Mouse (Mus musculus): Measurements from ENCODE around the gene Ifnl2. TPM values are rescaled to one million over a fixed set of nuclear protein-coding genes. Genes with fewer than 3 reads are reported as not detected.

Ifnl2 gene
- polyA plus RNA-seq, 1 experiment, result not detected

DNA sequence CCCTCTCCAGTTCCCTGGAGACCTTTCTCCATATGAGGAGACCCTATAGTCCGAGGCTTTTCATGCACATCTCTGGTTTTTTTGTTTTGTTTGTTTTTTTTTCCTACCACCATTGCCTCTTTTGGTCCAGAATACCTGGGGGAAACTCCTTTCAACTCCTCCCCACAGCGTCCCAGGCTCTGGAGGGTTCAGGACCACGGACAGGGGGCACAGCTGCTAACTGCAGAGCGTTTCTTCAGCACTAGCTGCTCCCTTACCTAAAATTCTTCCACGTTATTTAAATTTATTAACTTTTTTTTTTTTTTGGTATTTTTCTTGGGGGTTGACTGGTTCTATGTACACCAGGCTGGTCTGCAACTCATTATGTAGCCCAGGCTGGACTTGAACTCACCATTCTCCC lies 4.7 kb downstream of the Ifnl2 start:
- Histone ChIP-seq H3K4me3 (replicated peaks) (no peak overlapping the region), H3K4me1 (ENCODE audit: control insufficient read depth) (no peaks in the 10 kb centered on the region), H3K27me3 (ENCODE audit: control insufficient read depth) (no peaks in the 10 kb centered on the region), H3K9me3 (ENCODE audit: control insufficient read depth, low read length) (no peaks in the 10 kb centered on the region), H3K36me3 (ENCODE audit: control insufficient read depth) (no peaks in the 10 kb centered on the region)
- TF ChIP-seq GATA1 (IDR thresholded peaks at IDR 0.05; ENCODE audit: low read length) (no peak), TAL1 (IDR thresholded peaks at IDR 0.05; ENCODE audit: low read length) (no peak)

DNA sequence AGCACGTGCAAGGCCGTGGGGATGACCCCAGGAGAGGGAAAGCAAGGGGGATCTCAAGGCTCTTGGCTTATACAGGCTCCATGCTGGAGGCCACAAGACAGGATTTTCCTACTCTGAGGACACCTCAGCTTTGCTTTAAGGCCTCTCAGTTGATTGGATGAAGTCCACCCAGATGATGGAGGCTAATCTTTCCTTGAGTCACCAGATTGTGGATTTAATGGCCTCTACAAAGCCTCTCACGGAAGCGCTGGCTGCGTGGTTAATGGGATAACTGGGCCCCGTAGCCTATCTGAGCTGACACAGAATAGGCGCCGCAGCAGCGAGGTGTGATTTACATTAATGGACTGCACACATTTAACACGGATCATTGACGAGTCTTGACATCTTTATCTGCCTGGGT lies 14.8 kb downstream of the Ifnl2 start:
- Histone ChIP-seq H3K9me3 (ENCODE audit: control insufficient read depth, low read length) (no peaks in the 10 kb centered on the region), H3K27me3 (ENCODE audit: control insufficient read depth) (no peaks in the 10 kb centered on the region), H3K36me3 (ENCODE audit: control insufficient read depth) (no peaks in the 10 kb centered on the region), H3K4me3 (replicated peaks) (no peak overlapping the region), H3K4me1 (ENCODE audit: control insufficient read depth) (peaks cover 5% of the 10 kb centered on the region)
- no peak for TF ChIP-seq TAL1 (IDR thresholded peaks at IDR 0.05; ENCODE audit: low read length)
- no peak for TF ChIP-seq GATA1 (IDR thresholded peaks at IDR 0.05; ENCODE audit: low read length)

- TF ChIP-seq TAL1 (IDR thresholded peaks at IDR 0.05; ENCODE audit: low read length), result no peak
- no peak for TF ChIP-seq GATA1 (IDR thresholded peaks at IDR 0.05; ENCODE audit: low read length)
- Histone ChIP-seq H3K4me1 (ENCODE audit: control insufficient read depth) (peaks cover 6% of the 10 kb centered on the region), H3K27me3 (ENCODE audit: control insufficient read depth) (peaks cover 10% of the 10 kb centered on the region), H3K36me3 (ENCODE audit: control insufficient read depth) (no peaks in the 10 kb centered on the region), H3K4me3 (replicated peaks) (no peak overlapping the region), H3K9me3 (ENCODE audit: control insufficient read depth, low read length) (no peaks in the 10 kb centered on the region)
Measured at GRCm38 (mm10) chr7:28492310-28492709, 17.9 kb downstream of the Ifnl2 start.

DNA sequence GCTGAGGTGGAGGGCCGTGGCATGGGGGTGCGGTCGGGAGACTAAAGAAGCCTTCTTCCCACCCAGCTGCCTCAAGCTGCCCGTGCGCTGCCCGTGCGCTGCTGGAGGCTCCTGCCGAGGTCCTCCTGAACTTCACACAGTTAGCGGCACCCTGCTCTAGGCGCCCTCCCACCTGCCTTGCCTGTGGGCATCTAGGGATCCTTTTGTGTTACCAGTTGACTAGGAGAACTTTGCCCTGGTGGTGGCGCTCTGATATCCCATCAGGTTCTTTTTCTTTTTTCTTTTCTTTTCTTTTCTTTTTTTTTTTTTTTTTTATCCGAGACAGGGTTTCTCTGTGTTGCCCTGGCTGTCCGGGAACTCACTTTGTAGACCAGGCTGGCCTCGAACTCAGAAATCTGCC lies 19.4 kb downstream of the Ifnl2 start:
- peaks cover 11% of the 10 kb centered on the region for H3K27me3 ChIP-seq (ENCODE audit: control insufficient read depth)
- H3K9me3 ChIP-seq (ENCODE audit: control insufficient read depth, low read length), result no peaks in the 10 kb centered on the region
- no peaks in the 10 kb centered on the region for H3K36me3 ChIP-seq (ENCODE audit: control insufficient read depth)
- H3K4me3 ChIP-seq (replicated peaks), result no peak overlapping the region
- H3K4me1 ChIP-seq (ENCODE audit: control insufficient read depth), result peaks cover 6% of the 10 kb centered on the region
- TF ChIP-seq TAL1 (IDR thresholded peaks at IDR 0.05; ENCODE audit: low read length) (no peak), GATA1 (IDR thresholded peaks at IDR 0.05; ENCODE audit: low read length) (no peak)

DNA sequence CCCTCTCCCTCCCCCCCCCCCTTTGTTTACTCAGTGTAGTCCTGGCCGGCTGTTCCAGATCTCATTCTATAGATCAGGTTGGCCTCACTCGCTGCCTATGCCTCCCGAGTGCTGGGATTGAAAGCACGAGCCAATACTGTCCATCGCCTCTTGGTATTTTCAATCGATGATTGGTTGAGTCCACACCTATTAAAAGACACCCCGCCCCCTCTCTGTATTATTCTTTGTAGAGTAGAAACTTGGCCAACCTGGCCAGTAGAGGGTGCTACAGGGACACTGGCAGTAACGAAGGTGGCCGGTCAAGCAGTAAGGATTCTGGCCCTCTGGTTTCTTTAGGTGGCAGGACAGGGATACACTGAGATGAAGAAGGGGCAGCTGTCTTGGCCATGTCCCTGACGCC lies 19.8 kb downstream of the Ifnl2 start:
- H3K4me3 ChIP-seq (replicated peaks), result no peak overlapping the region
- H3K9me3 ChIP-seq (ENCODE audit: control insufficient read depth, low read length), result no peaks in the 10 kb centered on the region
- H3K4me1 ChIP-seq (ENCODE audit: control insufficient read depth), result peaks cover 6% of the 10 kb centered on the region
- H3K27me3 ChIP-seq (ENCODE audit: control insufficient read depth), result peaks cover 11% of the 10 kb centered on the region
- no peaks in the 10 kb centered on the region for H3K36me3 ChIP-seq (ENCODE audit: control insufficient read depth)
- TF ChIP-seq GATA1 (IDR thresholded peaks at IDR 0.05; ENCODE audit: low read length) (no peak), TAL1 (IDR thresholded peaks at IDR 0.05; ENCODE audit: low read length) (no peak)

GRCm38 (mm10) chr7:28488030-28488491 lies 22.2 kb downstream of the Ifnl2 start:
- H3K36me3 ChIP-seq (ENCODE audit: control insufficient read depth), result no peaks in the 10 kb centered on the region
- H3K4me1 ChIP-seq (ENCODE audit: control insufficient read depth), result peaks cover 6% of the 10 kb centered on the region
- H3K4me3 ChIP-seq (replicated peaks), result no peak overlapping the region
- TF ChIP-seq TAL1 (IDR thresholded peaks at IDR 0.05; ENCODE audit: low read length) (no peak), GATA1 (IDR thresholded peaks at IDR 0.05; ENCODE audit: low read length) (no peak)
- H3K27me3 ChIP-seq (ENCODE audit: control insufficient read depth), result peaks cover 11% of the 10 kb centered on the region
- no peaks in the 10 kb centered on the region for H3K9me3 ChIP-seq (ENCODE audit: control insufficient read depth, low read length)

DNA sequence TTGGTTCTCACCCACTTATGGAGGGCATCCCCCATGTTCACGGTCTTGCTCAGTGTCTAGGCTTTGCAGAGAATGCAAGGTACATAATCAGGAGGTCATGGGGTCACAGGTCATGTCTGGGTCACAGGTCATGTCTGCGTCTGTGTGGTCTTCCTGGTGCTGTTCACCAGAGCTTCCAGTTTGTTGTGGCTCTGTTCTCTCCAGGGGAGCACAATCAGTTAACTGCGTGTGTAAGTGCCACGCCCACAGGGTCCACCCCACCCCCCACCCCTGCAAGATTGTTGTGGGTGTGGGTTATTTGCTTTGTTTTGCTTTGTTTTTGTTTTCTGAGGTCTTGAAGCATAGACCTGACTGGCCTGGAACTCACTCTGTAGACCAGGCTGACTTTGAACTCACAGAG lies 26.1 kb downstream of the Ifnl2 start:
- Histone ChIP-seq H3K4me3 (replicated peaks) (no peak overlapping the region), H3K9me3 (ENCODE audit: control insufficient read depth, low read length) (no peaks in the 10 kb centered on the region)
- TF ChIP-seq TAL1 (IDR thresholded peaks at IDR 0.05; ENCODE audit: low read length), result no peak
- TF ChIP-seq GATA1 (IDR thresholded peaks at IDR 0.05; ENCODE audit: low read length), result no peak

GRCm38 (mm10) chr7:28482854-28483253 lies 27.4 kb downstream of the Ifnl2 start:
- Histone ChIP-seq H3K4me3 (replicated peaks) (no peak overlapping the region), H3K4me1 (ENCODE audit: control insufficient read depth) (no peaks in the 10 kb centered on the region), H3K36me3 (ENCODE audit: control insufficient read depth) (no peaks in the 10 kb centered on the region), H3K27me3 (ENCODE audit: control insufficient read depth) (peaks cover 6% of the 10 kb centered on the region), H3K9me3 (ENCODE audit: control insufficient read depth, low read length) (no peaks in the 10 kb centered on the region)
- no peak for TF ChIP-seq GATA1 (IDR thresholded peaks at IDR 0.05; ENCODE audit: low read length)
- TF ChIP-seq TAL1 (IDR thresholded peaks at IDR 0.05; ENCODE audit: low read length), result no peak

More for the DNA sequence above, 26.1 kb downstream of the Ifnl2 start:
- Histone ChIP-seq H3K4me1 (ENCODE audit: control insufficient read depth) (no peaks in the 10 kb centered on the region; the same call in none of the 2 replicates), H3K36me3 (ENCODE audit: control insufficient read depth) (no peaks in the 10 kb centered on the region), H3K27me3 (ENCODE audit: control insufficient read depth) (peaks cover 11% of the 10 kb centered on the region)

DNA sequence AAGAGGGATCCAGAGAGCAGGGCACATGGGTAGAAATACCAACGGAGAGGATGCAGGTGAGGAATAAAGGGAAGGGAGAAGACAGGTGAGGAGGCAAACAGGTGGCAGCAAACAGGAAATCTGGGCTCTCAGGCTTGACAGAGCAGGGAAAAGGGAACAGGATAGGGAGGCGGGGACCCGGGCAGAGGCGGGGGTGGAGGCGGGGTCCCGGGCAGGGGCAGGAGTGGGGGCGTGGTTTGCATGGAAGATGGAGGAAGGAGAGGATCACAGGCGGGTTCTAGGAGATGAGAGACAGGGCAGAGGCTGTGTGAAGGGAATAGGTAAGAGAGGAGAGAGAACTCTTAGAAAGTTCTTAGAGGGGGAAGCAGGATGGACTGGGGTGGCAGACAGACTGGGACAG lies 31.4 kb downstream of the Ifnl2 start:
- Histone ChIP-seq H3K9me3 (ENCODE audit: control insufficient read depth, low read length) (no peaks in the 10 kb centered on the region), H3K4me1 (ENCODE audit: control insufficient read depth) (no peaks in the 10 kb centered on the region), H3K4me3 (replicated peaks) (no peak overlapping the region), H3K27me3 (ENCODE audit: control insufficient read depth) (no peaks in the 10 kb centered on the region), H3K36me3 (ENCODE audit: control insufficient read depth) (no peaks in the 10 kb centered on the region)
- TF ChIP-seq TAL1 (IDR thresholded peaks at IDR 0.05; ENCODE audit: low read length), result no peak
- TF ChIP-seq GATA1 (IDR thresholded peaks at IDR 0.05; ENCODE audit: low read length), result no peak

DNA sequence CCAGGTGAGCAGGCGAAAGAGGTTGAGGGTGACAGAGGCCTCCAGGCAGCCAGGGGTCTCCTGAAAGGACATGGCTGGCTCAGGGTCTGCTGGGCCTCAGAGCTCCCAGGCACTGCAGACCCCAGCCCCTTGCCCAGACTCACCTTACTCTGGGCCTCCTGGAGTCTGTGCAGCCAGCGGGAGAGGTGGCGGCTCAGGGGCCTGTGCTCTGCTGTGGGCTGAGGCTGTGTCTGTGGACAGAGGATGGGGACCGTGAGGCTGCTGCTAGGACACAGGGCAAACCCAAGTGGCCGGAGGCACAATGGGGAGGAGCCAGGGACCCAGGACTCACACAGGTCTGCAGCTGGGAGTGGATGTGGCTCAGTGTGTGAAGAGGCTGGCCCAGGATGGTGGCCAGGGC lies 32.9 kb downstream of the Ifnl2 start:
- Histone ChIP-seq H3K9me3 (ENCODE audit: control insufficient read depth, low read length) (no peaks in the 10 kb centered on the region), H3K4me3 (replicated peaks) (no peak overlapping the region), H3K4me1 (ENCODE audit: control insufficient read depth) (no peaks in the 10 kb centered on the region), H3K36me3 (ENCODE audit: control insufficient read depth) (no peaks in the 10 kb centered on the region), H3K27me3 (ENCODE audit: control insufficient read depth) (no peaks in the 10 kb centered on the region)
- TF ChIP-seq GATA1 (IDR thresholded peaks at IDR 0.05; ENCODE audit: low read length), result no peak
- TF ChIP-seq TAL1 (IDR thresholded peaks at IDR 0.05; ENCODE audit: low read length), result no peak

All from erythroblast, embryonic 14.5 days (primary cell).